Mouse (Mus musculus): ENCODE data around the gene Mtx3. TPM values are rescaled to one million over a fixed set of nuclear protein-coding genes. Genes with fewer than 3 reads are reported as not detected.

Gene Mtx3
- polyA plus RNA-seq, 1 experiment from 2014 or later = 4.2 TPM

DNA sequence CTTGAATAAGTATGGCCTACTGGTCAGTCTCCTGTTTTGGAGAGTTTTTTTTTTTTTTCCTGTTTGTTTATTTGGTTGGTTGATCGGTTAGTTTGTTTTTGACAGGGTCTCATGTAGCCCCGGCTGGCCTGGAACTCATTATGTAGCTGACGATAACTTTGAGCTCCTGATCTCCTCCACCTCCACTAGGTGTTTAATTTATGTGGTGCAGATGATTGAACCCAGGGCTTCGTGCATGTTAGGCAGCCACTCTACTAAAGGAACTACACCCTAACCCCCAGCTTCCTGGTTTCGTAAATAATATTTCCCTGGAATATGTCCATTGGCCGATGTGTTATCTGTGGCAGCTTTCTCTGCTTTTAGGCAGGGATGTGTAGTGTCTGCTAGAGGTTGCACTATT lies 54.5 kb downstream of the Mtx3 start:
- Histone ChIP-seq H3K4me2 (no peak overlapping the region), H3K4me3 (no peak overlapping the region), H3K4me1 (no peaks in the 10 kb centered on the region), H3K27me3 (replicated peaks) (no peaks in the 10 kb centered on the region), H3K9me3 (no peaks in the 10 kb centered on the region), H3K27ac (no peak overlapping the region), H3K9ac (no peak overlapping the region), H3K36me3 (replicated peaks) (no peaks in the 10 kb centered on the region)
- WGBS = 91% methylated on average over 6 of the region's 6 CpGs
- ATAC-seq (replicated peaks) = no peak

DNA sequence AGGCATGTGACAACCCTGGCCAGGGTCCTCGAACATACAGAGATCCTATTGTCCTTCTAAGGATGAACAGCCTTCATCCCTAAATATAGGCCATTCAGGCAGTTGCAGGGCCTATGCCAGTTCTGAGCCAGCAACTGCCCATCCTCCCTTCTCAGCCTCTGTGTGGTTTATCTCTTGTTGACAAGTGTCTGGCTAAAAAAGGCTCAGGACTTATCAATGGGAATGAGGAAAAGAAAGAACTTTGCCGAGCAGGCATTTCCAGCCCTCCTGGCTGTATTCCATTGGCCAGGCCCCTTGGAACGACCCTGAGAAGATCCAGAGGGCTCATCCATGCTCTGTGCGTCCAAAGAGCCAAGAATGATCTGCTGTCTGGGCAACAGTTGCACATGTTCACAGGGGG lies 58.7 kb downstream of the Mtx3 start:
- Histone ChIP-seq H3K9ac (no peak overlapping the region), H3K4me1 (no peaks in the 10 kb centered on the region), H3K9me3 (no peaks in the 10 kb centered on the region), H3K4me2 (no peak overlapping the region), H3K36me3 (replicated peaks) (no peaks in the 10 kb centered on the region), H3K4me3 (no peak overlapping the region), H3K27me3 (replicated peaks) (no peaks in the 10 kb centered on the region), H3K27ac (no peak overlapping the region)
- ATAC-seq (replicated peaks) = no peak
- 70% methylated on average over 4 of the region's 4 CpGs for WGBS

DNA sequence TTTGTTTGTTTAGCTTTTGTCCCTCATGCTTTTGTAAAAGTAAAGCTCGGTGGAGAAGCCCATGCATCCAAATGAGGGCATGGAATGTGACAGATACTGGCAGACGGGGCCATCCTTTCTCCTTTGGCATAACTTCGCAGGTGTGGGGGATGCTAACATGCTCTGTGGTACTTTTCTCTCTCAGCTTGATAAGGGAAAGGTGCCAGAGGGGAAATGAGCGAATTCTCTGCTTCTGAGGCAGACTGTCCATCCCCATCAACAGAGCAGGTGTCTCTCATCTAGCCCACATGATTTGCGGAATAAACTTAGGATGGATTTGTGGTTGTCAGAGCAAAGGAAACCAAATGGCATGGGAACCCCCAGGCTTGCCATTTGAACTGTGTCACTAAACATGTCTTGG lies 61.4 kb downstream of the Mtx3 start:
- Histone ChIP-seq H3K9ac (no peak overlapping the region), H3K36me3 (replicated peaks) (no peaks in the 10 kb centered on the region), H3K27ac (no peak overlapping the region), H3K4me1 (no peaks in the 10 kb centered on the region), H3K4me3 (no peak overlapping the region), H3K27me3 (replicated peaks) (no peaks in the 10 kb centered on the region), H3K4me2 (no peak overlapping the region), H3K9me3 (no peaks in the 10 kb centered on the region)
- WGBS = 87% methylated on average over 5 of the region's 5 CpGs
- no peak for ATAC-seq (replicated peaks)

DNA sequence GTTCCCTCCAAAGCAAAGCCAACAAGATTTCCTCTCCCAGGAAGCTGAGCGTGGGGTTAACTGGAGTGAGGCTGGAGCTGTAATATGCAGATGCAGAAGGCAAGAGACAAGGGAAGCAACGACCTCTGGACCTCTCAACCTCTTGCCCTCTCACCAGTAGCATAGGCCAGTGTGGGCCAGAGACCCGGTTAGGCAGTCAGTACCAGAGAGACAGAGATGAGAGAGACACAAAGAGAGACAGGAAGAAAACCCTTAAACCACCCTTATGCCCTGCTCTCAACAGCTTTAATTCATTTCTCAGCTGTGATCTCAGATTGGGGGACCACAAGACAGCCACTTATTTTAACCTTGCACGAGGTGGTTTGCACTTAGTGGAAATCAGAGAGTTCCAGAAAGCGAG lies 62.8 kb downstream of the Mtx3 start:
- Histone ChIP-seq H3K4me1 (no peaks in the 10 kb centered on the region), H3K4me3 (no peak overlapping the region), H3K4me2 (no peak overlapping the region), H3K9me3 (no peaks in the 10 kb centered on the region), H3K27ac (no peak overlapping the region), H3K9ac (no peak overlapping the region), H3K27me3 (replicated peaks) (no peaks in the 10 kb centered on the region), H3K36me3 (replicated peaks) (no peaks in the 10 kb centered on the region)
- WGBS = 65% methylated on average over 5 of the region's 5 CpGs
- ATAC-seq (replicated peaks) = no peak

Other genes starting within 250 kb of the Mtx3 start
- gene Serinc5, start 233.7 kb upstream of the Mtx3 start, polyA plus RNA-seq (2015; fragmentation: Nextera tagmentation; extraction: Ambion mirVana) = 18.1 and 18.6 TPM in 2 replicates
- 2.2 and 2.5 TPM in 2 replicates for gene Thbs4, start 49.9 kb upstream of the Mtx3 start, polyA plus RNA-seq (2015; fragmentation: Nextera tagmentation; extraction: Ambion mirVana)

Data from midbrain, embryonic 15.5 days (tissue).